Mouse (Mus musculus) layer of hippocampus, adult 9-11 months (tissue): ENCODE results near the gene Cort.

Source experiments
- DNase-seq: peaks from one replicate; pipeline ENCODE4 v3.0.0; 2022

Cort gene

DNA sequence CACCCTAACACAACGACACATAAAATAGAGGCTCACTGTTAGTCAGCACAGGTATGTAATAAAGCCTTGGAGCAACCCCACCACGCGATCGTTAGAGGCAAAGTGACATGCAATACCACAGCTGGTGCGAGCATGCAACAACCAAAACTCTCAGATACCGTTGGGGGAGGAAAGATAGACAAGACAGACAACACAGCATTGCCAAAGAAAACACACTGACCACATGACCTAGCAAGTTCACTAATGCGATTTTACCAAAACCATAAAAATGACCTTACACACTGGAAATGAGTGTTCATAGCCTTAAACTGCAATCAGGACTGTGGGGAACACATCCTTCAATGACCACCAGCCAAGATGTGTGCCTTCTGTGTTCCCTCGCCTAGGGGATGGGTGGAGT is 35.2 kb downstream of the Cort start:
- DNase-seq = no peak

DNA sequence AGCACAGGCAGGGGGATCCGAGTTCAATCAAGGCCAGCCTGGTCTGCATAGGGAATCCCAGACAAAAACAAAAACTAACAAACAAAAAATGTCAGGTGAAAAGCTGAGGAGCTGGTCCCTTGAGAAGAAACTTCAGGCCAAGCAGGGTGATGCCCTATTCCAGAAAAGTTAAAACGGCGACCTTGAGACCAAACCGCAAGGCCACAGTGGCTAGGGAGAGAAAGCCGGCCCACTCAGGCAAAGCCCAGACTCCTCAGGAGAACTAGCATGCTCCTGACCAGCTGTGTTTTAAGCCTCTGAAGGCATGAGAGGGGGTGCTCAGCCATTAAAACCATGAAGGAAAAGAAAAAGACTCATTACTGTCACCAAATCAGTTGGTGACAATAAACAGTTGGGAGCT is 41.2 kb downstream of the Cort start:
- DNase-seq = no peak

DNA sequence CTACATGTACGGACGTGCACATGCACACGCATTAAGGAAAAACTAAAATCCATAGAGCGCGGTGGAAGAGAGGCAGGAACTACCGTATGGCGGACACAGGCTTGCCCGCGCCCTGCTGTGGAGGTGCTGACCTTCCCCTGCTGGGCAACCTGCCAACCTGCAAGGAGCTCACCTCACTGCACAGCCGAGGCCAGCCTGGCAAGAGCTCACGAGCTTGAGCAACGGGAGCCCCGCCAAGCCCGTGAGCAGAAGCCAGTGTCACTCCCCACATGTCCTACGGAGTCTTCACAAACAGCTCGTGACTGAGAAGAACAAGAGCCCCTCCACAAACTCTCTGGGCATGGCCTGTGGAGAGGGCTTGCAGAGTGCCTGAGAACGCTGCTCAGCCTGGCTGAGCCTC is 45.0 kb downstream of the Cort start:
- no peak for DNase-seq

DNA sequence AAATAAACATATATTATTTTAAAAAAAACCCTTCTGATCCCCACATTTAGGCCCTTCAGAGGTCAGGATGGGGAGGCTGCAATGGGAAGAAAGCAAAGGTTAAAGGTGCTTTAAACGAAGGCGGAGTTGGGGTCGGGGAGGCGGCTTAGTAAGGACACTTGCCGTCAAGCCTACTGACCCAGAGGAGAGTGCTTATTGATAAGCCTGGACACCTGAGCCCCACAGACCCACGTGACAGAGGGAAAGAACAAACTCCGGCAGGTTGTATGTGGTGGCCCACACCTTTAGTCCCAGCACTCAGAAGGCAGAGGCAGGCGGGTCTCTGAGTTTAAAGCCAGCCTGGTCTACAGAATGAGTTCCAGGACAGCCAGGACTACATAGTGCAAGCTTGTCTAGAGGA is 46.5 kb downstream of the Cort start:
- no peak for DNase-seq

DNA sequence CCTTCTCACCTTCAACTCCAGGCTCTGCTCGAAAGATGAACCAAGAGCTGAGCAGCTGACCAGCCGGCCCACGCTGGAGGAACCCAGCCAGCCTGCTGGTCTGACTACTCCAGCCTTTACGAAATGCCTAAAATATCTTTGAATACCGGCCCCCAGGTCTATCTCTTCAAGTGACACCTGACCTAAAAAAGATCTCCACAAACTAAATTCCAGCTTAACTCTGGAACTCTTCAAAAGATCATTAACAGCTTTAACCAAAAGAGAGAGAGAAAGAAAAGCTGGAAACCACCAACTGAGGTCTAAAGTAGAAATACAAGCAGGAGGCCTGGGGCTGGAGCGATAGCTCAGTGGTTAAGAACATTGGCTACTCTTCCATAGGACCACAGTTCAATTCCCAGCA is 46.9 kb downstream of the Cort start:
- no peak for DNase-seq

DNA sequence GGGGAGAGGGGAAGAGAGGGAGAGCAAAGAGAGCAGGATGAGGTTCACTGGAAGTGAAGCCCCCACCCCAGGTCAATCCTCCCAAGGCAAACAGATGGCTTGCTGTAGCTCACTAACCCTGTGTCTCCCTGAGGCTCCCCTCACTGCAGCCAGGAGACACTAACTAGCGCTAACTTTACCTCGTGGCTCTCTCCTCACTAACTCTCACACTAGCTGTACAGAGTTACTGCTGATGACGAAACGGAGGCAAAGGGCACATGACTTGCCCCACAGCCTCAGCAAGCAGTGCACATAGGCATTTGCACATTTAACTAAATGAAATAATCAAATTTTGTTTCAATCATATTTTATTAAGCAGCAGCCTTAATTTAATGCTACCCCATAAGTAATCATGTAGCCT is 48.3 kb downstream of the Cort start:
- DNase-seq = no peak

DNA sequence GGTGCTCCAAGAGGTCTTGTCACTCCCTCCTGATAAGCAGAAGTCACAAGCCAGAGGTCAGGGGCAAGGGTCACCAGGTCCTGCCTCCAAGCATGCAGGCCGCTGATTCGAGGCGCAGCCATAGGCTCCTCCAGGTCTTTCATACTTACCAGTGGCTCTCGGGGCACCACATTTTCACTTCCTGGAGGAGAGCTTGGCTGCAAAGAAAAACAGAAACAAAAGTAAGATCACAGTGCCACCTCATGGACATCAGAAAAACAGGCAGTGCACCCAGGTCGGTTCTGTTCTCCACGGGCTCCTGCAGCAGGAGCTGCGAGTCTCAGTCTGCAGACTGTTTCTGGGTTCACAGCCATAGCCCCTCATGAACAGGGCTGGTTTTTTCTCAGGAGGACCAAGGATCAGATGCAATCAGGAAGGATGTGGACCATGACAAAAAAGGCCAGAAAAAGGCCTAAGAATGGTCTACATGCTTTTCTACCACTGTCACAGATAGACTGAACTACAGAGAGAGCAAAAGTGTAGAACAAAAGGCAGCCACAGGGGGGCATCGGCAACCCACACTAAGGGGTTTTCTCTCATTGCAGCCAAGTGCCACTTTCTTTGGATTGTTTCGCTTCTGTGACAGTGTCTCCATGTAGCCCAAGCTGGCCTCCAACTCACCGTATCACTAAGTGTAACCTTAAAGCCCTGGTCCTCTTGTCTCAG is 50.5 kb downstream of the Cort start:
- peak; percentile 71 for DNase-seq

DNA sequence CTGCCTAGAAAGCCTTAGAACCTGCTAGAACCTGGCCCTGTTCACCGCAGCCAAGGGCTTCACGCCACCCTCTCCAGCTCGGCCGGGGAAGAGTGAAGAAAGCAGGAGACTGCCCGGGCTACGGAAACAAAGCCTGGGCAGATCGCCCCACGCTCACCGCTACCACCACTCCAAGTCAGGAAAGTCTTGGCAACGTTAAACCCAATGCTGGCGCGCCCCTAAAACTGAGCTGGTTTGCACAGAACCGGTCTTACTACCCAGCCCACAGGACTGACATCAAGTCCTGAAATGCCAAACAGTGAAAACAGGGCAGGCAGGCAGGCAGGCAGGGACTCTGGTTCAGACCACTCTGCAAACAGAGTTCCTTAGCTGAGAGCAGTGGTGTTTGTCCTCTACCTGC is 51.5 kb downstream of the Cort start:
- no peak for DNase-seq
